Mouse (Mus musculus): ENCODE measurements around the gene Mrpl9.

The Mrpl9 gene

DNA sequence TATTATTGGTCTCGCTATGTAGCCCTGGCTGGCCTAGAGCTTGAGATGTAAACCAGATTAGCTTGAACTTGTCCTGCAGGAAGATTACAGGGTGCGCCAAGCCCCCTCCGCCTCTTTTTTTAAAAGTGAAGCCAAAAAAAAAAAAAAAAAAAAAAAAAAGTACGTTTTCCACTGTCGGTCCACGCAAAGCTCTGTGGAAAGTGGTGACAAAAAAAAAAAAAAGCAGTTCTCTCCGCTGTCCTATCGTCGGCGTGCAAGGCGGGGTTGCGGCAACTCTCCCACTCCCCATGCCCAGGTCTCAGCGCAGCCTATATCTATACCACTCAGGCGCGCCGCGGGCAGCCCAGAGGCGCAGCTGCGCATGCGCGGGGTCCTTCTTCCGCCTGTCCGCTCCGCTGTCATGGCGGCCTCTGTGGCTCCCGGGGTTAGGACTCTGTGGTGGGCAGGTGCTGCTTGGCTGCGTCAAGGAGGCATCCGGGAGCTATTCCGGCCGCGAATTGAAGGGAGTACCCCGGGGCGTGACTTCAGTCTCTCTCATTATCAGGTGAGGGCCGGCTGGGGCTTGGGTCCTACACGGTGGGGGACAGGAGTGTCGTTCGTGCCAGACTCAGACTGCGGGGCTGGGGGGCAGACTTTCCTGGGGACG lies at the start of gene Mrpl9:
Gene Mrpl9, plus strand, starts transcription at position 368 of the 646 bp plus-strand sequence.
- peak; percentile 97 for DNase-seq (ENCODE audit: low read depth, low spot score)

DNA sequence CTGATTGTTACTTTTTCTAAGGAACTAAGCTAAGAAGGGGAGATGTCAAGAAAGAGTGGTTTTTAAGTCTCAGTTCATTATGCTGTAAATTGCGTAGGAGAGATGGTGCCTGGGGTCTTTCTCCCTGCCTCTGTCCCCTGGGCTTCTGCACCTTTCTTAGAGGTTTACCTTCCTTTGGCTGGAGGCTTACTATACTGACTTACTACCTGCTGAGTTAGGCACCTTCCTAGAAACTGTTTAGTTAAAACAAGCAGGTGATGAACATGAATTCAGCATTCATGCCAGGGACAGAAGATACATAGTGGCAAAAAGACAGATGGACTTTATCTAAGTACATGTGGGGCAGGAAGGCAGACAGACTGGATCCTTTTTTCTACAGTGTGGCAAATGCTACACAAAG lies 46.8 kb upstream of the Mrpl9 start:
- DNase-seq (ENCODE audit: low read depth, low spot score), result no peak

DNA sequence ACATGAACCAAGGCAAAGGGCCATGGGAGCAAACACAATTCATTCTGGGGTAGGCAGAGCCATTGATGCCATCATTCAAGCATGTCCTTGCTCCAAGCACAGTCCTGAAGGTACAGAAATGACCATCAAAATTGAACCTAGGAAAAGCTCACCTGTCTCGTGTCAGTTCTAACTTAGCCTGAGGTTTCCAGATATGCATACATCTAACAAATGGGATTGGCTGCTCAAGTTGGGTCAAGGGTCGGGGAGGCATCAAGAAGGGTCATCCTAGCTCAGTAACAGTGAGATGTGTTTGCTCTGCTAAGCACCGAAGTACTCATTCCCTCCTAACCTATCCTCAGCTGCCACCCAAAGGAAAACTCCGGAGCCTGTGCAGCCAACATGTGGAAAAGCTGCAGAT lies 46.3 kb upstream of the Mrpl9 start:
- DNase-seq (ENCODE audit: low read depth, low spot score), result no peak

DNA sequence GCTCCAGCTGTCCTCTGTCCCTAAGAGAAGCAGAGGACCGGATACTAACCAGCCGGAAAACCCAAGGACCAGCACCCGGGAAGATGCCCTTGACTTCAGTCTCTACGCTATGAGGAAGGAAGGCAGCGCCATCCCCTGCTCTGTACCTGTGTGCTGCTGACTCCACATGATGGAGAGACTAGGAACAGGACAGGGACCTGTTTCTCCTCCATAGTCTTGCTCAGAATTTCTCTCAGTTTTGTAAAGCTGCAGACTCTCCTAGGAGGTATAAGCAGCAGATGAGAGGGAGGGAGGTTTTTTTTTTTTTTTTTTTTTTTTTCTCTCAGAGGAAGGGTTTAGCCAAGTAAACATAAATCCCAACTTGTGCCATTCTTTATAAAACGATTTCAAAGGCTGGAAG lies 44.9 kb upstream of the Mrpl9 start, which contains the start of gene Lingo4:
Gene Lingo4, plus strand, starts transcription at position 301 of the 400 bp plus-strand sequence.
- no peak for DNase-seq (ENCODE audit: low read depth, low spot score)

DNA sequence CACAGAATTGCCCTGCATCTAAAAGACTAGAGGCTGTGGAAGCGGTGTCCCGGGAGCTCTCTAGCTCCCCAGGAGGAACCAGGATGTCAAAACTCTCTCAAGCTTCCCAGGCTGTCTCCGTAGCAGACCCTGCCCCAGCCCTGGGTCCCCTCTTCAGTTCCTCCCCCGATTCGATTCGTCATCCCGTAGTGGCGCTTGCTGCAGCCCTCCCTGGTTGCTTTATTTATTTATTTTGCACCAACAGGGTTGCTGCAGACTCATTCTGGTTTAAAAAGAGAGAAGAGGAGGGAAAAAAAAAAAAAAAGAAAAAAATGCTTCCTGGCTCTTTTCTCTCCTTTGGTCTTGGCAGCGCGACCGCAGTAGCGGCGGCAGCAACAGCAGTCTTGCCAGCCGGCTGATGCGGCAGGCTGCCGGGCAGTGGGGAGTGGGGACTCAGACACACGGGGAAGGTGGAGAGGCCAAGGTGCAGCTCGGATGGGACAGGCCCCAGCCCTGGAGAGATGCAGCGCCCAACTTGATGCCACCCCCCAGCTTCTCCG lies 44.1 kb upstream of the Mrpl9 start:
- no peak for DNase-seq (ENCODE audit: low read depth, low spot score)

DNA sequence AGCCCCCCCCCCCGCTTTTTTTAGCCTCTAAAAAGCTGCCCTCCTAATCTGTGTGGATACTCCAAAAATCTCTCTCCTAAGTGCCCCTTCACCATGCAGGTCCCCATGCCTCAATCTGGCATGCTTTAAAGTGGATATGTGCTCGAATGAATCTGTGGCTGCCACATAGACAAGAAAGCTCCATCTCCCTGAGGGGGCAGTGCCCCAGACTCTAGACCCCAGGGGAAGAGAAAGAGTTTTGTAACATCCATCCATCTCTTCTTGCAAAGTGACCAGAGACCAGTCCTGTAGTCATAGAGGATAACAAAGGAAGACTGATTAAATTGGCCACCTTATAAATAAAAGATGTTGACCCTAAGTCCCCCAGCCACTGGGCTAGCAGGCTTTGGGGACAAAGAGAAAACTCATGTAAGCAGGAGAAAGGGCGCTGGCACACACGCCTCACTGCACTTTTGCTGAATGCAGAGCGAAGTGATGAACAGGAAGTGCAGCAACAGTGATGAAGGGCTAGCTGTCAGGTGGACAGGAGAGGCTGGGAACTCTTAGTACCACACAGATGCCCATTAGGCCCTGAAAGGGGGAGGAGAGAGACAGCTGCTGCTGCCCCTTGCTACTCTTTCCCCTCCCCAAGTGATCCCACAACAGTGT lies 43.3 kb upstream of the Mrpl9 start:
- DNase-seq (ENCODE audit: low read depth, low spot score), result no peak

DNA sequence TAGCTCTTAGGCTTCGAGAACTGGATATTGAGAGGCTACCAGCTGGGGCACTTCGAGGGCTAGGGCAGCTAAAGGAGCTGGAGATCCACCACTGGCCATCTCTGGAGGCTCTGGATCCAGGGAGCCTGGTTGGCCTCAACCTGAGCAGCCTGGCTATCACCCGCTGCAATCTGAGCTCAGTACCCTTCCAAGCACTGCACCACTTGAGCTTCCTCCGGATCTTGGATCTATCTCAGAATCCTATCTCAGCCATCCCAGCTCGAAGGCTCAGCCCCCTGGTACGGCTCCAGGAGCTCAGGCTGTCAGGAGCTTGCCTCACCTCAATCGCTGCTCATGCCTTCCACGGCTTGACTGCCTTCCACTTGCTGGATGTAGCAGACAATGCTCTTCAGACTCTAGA lies 40.7 kb upstream of the Mrpl9 start:
- no peak for DNase-seq (ENCODE audit: low read depth, low spot score)

DNA sequence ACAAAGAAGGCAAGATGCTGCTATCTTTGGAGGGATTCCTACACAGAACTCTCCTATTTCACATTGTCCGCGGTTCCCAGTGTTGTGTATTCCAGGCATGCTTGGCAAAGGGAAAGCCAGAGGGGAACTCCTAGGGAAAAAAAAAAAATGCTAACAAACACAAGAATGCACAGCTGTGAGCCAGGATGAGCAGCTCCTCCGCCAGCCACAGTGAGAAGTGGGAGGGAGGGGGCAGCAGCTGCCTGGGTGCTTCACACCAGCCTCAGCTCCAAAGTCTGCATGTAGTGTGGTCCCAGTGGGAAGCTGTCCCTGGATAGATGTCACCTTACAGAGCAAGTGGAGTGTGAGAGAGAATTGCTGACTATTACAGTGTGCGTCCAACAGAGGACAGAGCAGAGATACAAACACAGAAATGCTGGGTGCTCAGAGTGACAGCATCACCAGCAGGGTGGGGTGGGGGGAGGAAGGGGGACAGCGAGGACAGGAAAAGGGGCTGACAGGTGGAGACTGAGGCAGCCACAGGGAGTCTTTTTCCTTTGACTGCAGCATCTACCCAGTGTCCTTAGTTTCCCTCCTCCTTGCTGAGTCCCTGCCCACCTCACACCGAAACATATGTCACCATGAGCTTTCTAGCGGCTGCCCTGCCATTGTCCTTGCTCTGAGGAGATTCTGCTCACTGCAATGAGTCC lies 38.6 kb upstream of the Mrpl9 start:
- no peak for DNase-seq (ENCODE audit: low read depth, low spot score)

DNA sequence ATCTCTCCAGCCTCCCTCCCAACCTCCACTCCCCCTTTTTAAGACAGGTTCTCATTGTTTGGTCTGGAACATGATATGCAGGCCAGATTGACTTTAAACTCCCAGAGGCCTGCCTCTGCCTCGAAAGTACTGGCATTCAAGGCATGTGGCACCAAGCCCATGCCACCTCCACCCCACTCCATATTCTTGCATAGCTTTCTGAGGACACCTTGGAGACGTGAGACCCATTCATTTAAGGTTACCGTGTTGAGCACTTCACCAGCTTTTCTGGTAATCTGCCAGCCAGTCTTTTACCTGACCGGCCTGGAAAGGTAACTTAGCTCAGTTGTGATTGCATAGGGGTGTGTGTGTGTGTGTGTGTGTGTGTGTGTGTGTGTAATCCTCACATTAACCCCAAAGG lies 37.6 kb upstream of the Mrpl9 start:
- DNase-seq (ENCODE audit: low read depth, low spot score), result no peak

DNA sequence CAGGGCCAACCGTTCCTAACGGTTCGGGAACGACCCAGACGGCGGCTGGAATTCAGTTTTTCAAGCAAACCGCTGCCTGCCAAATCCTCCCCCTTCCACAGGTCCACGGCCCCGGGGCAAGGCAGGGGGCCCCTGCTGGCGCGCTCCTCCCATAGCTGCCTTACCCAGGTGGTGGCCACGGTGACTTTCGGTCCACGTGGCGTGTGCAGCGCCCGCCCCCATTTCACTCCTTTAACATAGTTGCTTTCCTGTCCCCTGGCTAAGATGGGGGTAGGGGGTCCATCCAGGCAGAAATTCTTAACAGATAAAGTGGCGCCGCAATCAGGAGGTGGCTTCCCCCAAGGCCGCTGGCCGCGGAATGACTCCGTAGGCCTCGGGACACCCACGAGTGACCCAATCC lies 30.6 kb upstream of the Mrpl9 start:
- peak; percentile 72 for DNase-seq (ENCODE audit: low read depth, low spot score)

DNA sequence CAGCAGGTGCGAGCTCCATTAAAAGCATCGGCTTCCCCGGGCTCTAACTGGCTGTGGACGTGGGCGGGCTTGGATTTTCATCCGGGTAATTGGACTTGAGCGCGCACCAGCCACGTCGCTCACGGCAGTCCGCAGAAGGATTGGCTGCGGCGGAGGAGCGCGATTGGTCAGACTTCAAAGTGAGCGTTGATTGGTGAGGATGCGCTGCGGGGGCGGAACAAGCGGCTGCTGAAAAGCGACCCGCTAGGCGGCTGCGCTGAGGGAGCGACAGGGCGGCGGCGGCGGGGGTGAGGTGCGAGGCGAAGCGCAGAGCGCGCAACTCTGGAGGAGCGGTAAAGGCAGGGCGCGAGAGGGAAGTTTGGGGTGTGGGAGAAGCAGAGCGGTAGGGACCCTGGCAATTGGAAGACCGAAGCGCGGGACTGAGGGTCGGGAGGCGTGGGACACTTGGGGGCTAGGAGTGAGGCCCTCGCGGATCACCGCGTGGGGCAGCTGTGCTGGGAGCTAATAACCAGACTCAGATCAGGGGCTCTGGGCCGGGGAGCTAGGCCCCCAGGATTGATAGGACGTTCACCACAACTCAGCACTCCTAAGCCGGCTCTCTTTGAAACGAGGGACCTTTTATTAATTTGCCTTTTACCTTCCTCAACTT lies 30.0 kb upstream of the Mrpl9 start, which contains the start of gene Tdrkh:
Gene Tdrkh, plus strand, starts transcription at position 243 of the 649 bp plus-strand sequence.
- peak; percentile 98 for DNase-seq (ENCODE audit: low read depth, low spot score)

DNA sequence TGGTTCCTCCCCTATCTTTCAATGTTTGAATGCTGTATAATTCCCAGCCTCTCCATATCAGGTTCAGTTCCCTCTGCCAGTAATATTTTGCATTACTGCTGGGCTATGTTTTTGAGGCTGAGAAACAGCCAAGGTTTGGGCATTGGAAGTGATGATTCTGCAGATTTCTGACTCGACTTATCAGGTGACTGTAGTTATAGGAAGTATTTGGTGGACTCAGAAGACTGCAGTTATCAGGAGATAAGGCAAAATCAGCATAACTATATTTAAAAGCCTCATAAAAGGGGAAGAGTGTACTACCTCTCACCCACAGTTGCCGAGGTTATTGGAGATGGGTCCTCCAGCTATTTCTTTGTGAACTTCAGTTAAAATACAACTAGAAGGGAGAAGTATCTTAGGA lies 12.1 kb upstream of the Mrpl9 start:
- no peak for DNase-seq (ENCODE audit: low read depth, low spot score)

DNA sequence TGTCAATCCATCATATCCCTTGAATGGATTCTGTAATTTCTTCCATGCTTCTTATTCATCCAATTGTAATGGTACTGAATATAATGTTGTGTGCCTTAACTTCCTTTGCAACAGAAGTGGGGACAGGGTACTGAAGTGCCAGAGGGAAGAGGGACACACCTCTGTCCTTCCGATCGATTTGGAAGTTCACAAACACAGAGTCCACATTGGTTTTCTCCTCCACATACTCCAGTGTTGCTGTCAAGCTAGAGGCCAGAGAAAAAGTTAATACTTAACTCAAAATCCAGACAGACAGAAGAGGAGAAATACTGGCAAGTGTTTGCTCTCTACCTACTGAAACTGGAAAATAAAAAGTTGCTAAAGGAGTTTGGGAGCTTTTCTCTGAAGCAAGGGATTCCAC lies 8.8 kb upstream of the Mrpl9 start:
- no peak for DNase-seq (ENCODE audit: low read depth, low spot score)

DNA sequence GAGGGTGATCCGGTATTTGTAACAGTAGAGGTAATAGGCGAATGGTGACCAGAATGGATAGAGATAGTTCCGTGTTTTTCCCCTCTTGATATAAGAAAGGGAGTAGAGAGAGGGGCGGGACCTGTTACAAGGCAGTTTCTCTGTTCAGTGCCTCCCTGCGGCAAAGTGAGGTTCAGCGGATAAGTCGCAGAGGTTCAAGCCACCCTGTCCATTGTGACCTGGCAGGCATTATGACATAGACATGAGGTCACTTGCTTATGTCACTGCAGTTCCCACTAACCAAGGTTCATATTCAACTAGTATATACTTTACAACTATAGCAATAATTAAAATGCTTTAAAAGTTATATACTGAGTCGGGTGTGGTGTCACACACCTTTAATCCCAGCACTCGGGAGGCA lies 6.7 kb upstream of the Mrpl9 start:
- DNase-seq (ENCODE audit: low read depth, low spot score), result no peak

DNA sequence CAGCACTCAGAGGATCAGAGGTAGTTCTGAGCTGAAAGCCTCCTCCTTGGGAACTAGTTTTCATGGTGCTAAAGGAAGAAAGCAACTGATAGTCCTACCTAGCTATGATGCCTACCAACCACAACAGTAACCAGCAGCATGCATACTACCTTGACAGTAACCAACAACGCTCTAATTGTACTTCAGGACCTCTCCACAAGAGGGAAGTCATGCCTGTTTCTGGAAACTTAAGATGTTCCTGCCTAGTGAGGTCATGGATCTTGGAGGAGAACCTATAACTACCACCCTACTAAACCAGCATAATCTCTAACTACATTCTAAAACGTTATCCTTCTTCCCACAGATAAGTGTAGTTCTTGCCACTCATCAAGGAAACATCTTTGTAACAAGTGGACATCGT lies 1.9 kb upstream of the Mrpl9 start:
- peak; percentile 55 for DNase-seq (ENCODE audit: low read depth, low spot score)

DNA sequence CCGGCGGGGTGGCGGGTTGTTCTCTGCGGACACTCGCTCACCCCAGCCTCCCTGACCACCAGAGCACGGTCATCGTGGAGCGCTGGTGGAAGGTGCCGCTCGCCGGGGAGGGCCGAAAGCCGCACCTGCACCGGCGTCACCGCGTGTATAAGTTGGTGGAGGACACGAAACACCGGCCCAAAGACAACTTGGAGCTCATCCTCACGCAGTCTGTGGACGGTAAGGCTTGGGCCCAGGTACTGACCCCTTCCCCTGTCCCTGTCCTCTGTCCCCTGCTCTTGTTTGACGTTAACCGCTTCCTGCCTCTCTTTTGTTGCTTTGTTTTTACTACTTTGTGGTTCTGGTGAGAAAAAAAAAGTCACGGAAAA lies 463 bp downstream of the Mrpl9 start, which contains the start of gene Oaz3:
Gene Oaz3, minus strand, starts transcription at position 319 of the 368 bp plus-strand sequence.
- DNase-seq (ENCODE audit: low read depth, low spot score), result no peak

DNA sequence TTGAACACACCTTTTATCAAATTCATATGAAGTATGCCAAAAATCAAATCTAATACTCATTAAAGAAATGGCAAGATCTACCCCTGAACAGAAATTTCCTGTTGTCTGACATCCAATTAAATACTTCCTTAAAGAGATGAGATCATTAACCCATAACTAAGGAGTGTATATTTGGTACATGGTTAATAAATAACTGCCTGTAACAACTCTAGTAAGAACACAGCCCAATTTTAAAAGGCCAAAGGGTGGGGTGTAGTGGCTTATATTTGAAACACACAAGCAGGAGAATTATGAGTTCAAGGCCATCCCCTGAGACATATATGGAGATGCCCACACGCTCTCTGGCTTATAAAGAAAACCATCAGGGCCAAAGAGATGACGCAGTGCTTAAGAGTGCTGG lies 6.3 kb downstream of the Mrpl9 start:
- no peak for DNase-seq (ENCODE audit: low read depth, low spot score)

DNA sequence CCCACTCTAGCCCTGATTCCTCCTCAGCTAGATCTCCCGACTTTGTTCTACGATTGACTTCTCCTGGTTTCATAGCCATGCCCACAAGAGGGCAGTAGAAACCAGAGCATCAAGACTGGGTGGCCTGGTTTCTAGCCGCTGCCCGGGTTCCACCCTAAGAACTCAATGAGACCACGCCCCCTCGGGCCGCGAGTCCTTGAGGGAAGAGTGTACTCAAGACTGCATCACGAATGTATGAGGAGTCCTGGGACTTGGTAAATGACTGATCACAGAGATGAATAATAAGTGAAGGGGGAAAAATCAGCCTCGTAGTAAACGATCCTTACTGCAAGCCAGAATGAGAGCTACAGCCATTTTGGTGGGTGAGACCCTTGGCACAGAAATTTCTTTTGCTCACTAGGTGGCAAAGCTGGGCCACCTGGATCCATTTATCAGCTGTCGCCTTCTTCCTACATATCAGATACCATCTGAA lies 13.4 kb downstream of the Mrpl9 start:
- peak; percentile 88 for DNase-seq (ENCODE audit: low read depth, low spot score)

DNA sequence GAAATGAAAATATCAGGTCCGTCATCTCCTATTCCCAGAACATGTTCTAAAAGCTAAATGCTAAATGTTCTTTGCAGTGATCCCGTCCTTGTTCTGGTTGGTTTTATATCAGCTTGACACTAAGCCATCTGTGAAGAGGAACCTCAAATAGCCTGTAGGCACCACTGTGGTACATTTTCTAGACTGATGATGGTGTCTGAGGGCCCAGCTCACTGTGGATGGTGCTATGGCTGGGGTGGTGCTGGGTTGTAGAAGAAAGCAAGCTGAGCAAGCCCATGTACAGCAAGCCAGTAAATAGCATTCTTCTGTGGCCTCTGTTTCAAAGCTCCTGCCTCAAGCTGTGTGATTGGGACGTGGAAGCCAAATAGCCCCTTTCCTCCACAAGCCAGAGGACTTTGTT lies 13.9 kb downstream of the Mrpl9 start:
- no peak for DNase-seq (ENCODE audit: low read depth, low spot score)

DNA sequence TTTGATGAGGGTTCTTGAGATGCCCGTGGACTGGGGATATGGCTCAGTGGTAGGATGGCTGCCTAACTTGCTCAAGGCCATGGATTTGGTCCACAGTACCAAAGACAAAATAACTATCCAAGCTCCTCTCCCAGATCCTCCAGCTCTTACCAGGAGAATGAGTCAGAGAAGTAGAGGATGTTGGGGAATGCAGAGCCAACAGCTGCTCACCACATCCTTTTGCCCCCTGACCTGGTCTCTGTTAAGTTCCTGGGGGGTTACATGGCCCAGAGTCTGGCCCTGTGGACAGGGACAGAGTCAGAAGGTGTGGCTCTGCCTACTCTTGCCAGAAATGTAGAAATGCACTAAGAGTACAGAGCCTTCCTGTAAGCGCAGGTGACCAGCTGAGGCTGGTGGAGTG lies 16.7 kb downstream of the Mrpl9 start:
- DNase-seq (ENCODE audit: low read depth, low spot score), result no peak

DNA sequence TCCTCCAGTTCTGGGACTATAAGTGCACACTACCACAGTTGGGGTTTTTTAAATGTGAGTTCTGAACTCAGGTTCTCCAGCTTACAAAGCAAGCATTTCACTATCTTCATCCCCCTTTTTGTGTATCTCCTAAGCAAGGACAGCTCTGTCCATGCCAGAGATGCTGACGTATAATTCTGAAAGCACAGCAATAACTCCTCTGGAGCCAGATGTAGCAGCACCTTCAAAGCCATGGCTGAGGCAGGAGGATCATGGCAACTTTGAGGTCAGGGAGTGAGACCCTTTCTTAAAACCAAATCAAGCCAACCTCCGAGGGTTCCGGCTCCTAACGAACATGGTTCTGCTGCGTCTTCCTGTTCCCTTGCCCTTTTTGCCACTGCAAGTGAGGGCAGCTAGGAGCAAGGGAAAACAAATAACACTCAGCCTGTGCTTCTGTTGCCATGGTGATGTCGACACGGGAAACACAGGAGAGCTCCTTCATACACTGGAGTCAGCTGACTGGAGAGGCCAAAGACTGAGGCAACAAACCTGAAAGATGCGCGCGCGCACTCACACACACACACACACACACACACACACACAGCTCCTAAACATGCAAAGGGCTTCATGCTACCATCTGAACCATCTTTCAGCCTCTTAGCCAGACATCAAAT lies 20.9 kb downstream of the Mrpl9 start:
- no peak for DNase-seq (ENCODE audit: low read depth, low spot score)

Data from CD4-positive, CD25-positive, alpha-beta regulatory T cell, adult 2 months (primary cell).